ENCODE assay signal across 9 mouse cellular contexts in the genomic region with DNA sequence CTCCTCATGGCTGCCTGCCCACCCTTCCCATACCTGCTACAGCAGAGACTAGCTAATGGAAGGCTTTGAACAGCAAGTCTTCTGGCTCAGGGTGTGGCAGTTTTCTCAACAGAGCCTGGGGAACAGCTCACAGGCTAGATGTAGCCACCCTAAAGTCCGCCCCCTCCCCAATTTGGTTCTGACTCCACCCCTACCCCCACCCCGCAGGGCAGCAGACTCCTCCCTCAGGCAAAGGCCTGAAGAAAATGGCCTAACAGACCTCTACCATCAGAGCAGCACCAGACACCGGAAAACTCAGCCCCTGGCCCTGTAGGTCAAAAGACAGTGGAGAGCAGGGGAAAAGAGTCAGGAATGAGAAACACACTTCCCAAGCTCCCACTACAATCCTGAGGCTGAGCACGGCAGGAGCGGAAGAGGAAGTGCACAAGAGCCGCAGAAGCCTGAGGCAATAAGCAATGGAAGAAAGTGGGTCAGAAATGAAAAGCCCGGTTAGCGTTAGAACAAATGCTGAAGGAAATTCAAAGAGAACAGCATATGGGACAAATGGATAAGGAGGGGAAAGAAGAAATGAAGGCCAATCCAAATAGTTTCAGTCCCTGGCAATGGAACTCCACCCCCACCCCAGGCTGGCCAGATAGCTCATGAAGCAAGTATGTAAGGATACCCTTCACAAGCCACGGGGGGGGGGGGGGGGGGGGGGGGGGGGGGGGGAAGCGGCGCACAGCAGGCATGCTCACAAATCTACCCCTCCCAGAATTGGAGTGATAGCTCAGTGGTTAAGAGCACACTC. TPM values are rescaled to one million over a fixed set of nuclear protein-coding genes. Genes with fewer than 3 reads are reported as not detected.
A peak's percentile ranks its signal among the peaks of the same experiment; 100 is the strongest.
DNase-seq lines count a peak whose midpoint lies in the region; ATAC-seq and TF ChIP-seq lines count a peak whose summit lies in the region.
"Had no signal": no experiment of that assay in that cellular context is flagged by ENCODE, and none has a peak within 500 bp of the region (broad histone marks: within the 10 kb centered on the region; RNA-seq: fewer than 3 reads in every experiment).

No protein-coding gene starts in this region.

- no peak for TF ChIP-seq POLR2A in spleen, adult 2 months (IDR thresholded peaks at IDR 0.05; ENCODE audit: low read depth, low read length)

- peaks cover 53% of the 10 kb centered on the region; the same call in 1 of the 2 replicates for H3K4me1 ChIP-seq in spleen, adult 2 months (ENCODE audit: control insufficient read depth, insufficient read depth, insufficient read length)
- peaks cover 72% of the 10 kb centered on the region for H3K4me1 ChIP-seq in liver, embryonic 11.5 days (replicated peaks; ENCODE audit: control insufficient read depth, insufficient read depth, low read length)

- H3K9me3 ChIP-seq in liver, embryonic 11.5 days (ENCODE audit: control insufficient read depth, low read length): no peaks in the 10 kb centered on the region
- H3K9me3 ChIP-seq: neural tube, embryonic 12.5 days had no signal

- 62% methylated on average over 11 of the region's 11 CpGs for WGBS in spleen, adult 2 months
- 17% methylated on average over 9 of the region's 11 CpGs for WGBS in liver, embryonic 11.5 days

- peak overlapping the region; percentile 62 for H3K27ac ChIP-seq in spleen, adult 2 months (ENCODE audit: insufficient read depth, low read length)
- H3K27ac ChIP-seq in liver, embryonic 11.5 days (ENCODE audit: low read depth, low read length): peak overlapping the region; percentile 34; the same call in 1 of the 2 replicates
- H3K27ac ChIP-seq: neural tube, embryonic 12.5 days had no signal

- ATAC-seq in frontal cortex, adult (ENCODE audit: low TSS enrichment): peak; percentile 18; the same call in 1 of the 2 replicates
- 0 out of 2 replicates have a peak, but pooled peaks have one; percentile 16 for ATAC-seq in liver, embryonic 11.5 days (replicated peaks; ENCODE audit: low FRiP score)

- DNase-seq in frontal cortex, postnatal 36 days (ENCODE audit: low spot score in 2 of 2): no peak
- DNase-seq in spleen, adult 2 months (ENCODE audit: low read depth in 1 of 2, low spot score in 2 of 2): no peak
- DNase-seq in spleen, postnatal 10 days (ENCODE audit: low spot score in 2 of 2): no peak
- DNase-seq in liver, embryonic 11.5 days (ENCODE audit: low spot score): no peak
- DNase-seq in thymus, postnatal 36 days: no peak
- DNase-seq in urinary bladder, postnatal 25 days (ENCODE audit: low spot score): no peak
- DNase-seq in testis, postnatal 14 days (ENCODE audit: low spot score): no peak

- no peak overlapping the region for H3K4me3 ChIP-seq in spleen, adult 2 months (ENCODE audit: extremely low read depth, insufficient read depth, insufficient read length)
- no peak overlapping the region for H3K4me3 ChIP-seq in liver, embryonic 11.5 days (ENCODE audit: low read depth, low read length)
- H3K4me3 ChIP-seq: neural tube, embryonic 12.5 days had no signal

- no peaks in the 10 kb centered on the region for H3K27me3 ChIP-seq in spleen, adult 2 months (ENCODE audit: control insufficient read depth, insufficient read depth, low read length)
- H3K27me3 ChIP-seq in liver, embryonic 11.5 days (replicated peaks; ENCODE audit: control insufficient read depth, insufficient read depth, low read length): no peaks in the 10 kb centered on the region
- H3K27me3 ChIP-seq: neural tube, embryonic 12.5 days had no signal

- no peak overlapping the region for H3K9ac ChIP-seq in liver, embryonic 11.5 days (ENCODE audit: low read depth, low read length)
- H3K9ac ChIP-seq: neural tube, embryonic 12.5 days had no signal

- H3K36me3 ChIP-seq in spleen, adult 2 months (ENCODE audit: control insufficient read depth, insufficient read depth, low read length): no peaks in the 10 kb centered on the region
- no peaks in the 10 kb centered on the region for H3K36me3 ChIP-seq in liver, embryonic 11.5 days (ENCODE audit: control insufficient read depth, insufficient read depth, low read length)
- H3K36me3 ChIP-seq: neural tube, embryonic 12.5 days had no signal

- H3K4me2 ChIP-seq in liver, embryonic 11.5 days: peak overlapping the region; percentile 34
- H3K4me2 ChIP-seq: neural tube, embryonic 12.5 days had no signal

- TF ChIP-seq CTCF in spleen, adult 2 months (IDR thresholded peaks at IDR 0.05; ENCODE audit: extremely low read depth, insufficient read depth, insufficient read length, insufficient replicate concordance): no peak

RNA-seq across cellular contexts. Expression of gene E030018B13Rik, which starts 8.0 kb away (rescaled TPM):
- polyA plus RNA-seq in spleen, adult 2 months (2012; rRNA removed): not detected in 2 replicates
- 0.25 TPM in 1 of 2 replicates, not detected in the other for polyA plus RNA-seq in liver, embryonic 11.5 days (2014; fragmentation: Nextera tagmentation; extraction: Ambion mirVana)

RNA-seq across cellular contexts. Expression of gene Klf13, which starts 30.0 kb away (rescaled TPM):
- polyA plus RNA-seq in spleen, adult 2 months (2012; rRNA removed): 72.0 and 89.0 TPM in 2 replicates
- polyA plus RNA-seq in liver, embryonic 11.5 days (2014; fragmentation: Nextera tagmentation; extraction: Ambion mirVana): 20.0 and 20.9 TPM in 2 replicates
